Mouse (Mus musculus) spleen, adult 2 months (tissue): ENCODE data around the gene Cacng2.
"Not testable (repeated sequence)": the region's sequence is repeated elsewhere in the genome, so short reads cannot be mapped to it uniquely, and the experiment has no call there.

Source experiments
- CTCF ChIP-seq: fragments of 200-500 bp; IDR thresholded peaks from 2 replicates; pipeline ENCODE4 v1.5.1; 2011; ENCODE audit warnings: mild to moderate bottlenecking, inconsistent platforms; ENCODE audit not compliant: insufficient read depth, insufficient read length, insufficient replicate concordance; ENCODE audit errors: extremely low read depth
- POLR2A ChIP-seq: fragments of 200-500 bp; IDR thresholded peaks from 2 replicates; pipeline ENCODE4 v1.6.1; 2011; ENCODE audit warnings: low read depth, low read length, inconsistent platforms

GRCm38 (mm10) chr15:78008206-78008605 lies 111.6 kb downstream of the Cacng2 start:
- not testable (repeated sequence) for TF ChIP-seq CTCF, POLR2A
